Mouse (Mus musculus): Measurements from ENCODE around the gene Ice2. TPM values are rescaled to one million over a fixed set of nuclear protein-coding genes. Genes with fewer than 3 reads are reported as not detected.

Gene Ice2
- polyA plus RNA-seq, 1 experiment, result 8.4 TPM

DNA sequence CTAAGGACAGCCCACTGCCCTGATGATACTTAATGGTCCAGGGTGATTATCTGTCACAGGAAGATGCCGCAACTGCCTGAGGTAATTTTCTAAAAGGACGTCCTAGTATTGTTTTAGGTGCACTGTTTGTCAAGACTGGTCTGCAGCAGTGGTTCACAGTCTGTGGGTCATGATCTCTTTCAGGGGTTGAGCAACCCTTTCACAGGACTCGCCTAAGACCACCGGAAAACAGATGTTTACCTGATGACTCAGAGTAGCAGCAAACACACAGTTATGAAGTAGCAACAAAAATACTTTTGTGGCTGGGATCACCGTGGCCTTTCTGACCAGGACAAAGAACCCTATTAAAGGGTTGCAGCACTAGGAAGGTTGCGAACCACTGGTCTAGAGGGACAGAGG is 80.1 kb downstream of the Ice2 start:
- no peaks in the 10 kb centered on the region for H3K27me3 ChIP-seq (ENCODE audit: control insufficient read depth, insufficient read depth, low read length)
- TF ChIP-seq POLR2A (IDR thresholded peaks at IDR 0.05; ENCODE audit: borderline replicate concordance, insufficient read depth, low read length) (no peak), CTCF (IDR thresholded peaks at IDR 0.05; ENCODE audit: borderline replicate concordance, insufficient read depth, low read depth, low read length) (no peak)
- H3K4me3 ChIP-seq (replicated peaks; ENCODE audit: insufficient read depth, low read depth, low read length), result no peak overlapping the region
- DNase-seq, result no peak
- peaks cover 3% of the 10 kb centered on the region; the same call in 1 of the 2 replicates for H3K4me1 ChIP-seq (ENCODE audit: control insufficient read depth, insufficient read depth, low read length)
- 88% methylated on average over 6 of the region's 6 CpGs for WGBS
- no peak overlapping the region for H3K27ac ChIP-seq (ENCODE audit: insufficient read depth, low read length)

GRCm38 (mm10) chr9:69480344-69480743 is 82.6 kb downstream of the Ice2 start:
- no peak overlapping the region for H3K4me3 ChIP-seq (replicated peaks; ENCODE audit: insufficient read depth, low read depth, low read length)
- no peak overlapping the region for H3K27ac ChIP-seq (ENCODE audit: insufficient read depth, low read length)
- 0% methylated on average over 1 of the region's 1 CpGs for WGBS
- DNase-seq, result peak; percentile 53 to 69
- TF ChIP-seq CTCF (IDR thresholded peaks at IDR 0.05; ENCODE audit: borderline replicate concordance, insufficient read depth, low read depth, low read length) (peak; percentile 68; the same call in 1 of the 2 replicates), POLR2A (IDR thresholded peaks at IDR 0.05; ENCODE audit: borderline replicate concordance, insufficient read depth, low read length) (no peak)
- H3K4me1 ChIP-seq (ENCODE audit: control insufficient read depth, insufficient read depth, low read length), result peaks cover 3% of the 10 kb centered on the region; the same call in 1 of the 2 replicates
- no peaks in the 10 kb centered on the region for H3K27me3 ChIP-seq (ENCODE audit: control insufficient read depth, insufficient read depth, low read length)

Other genes with a start within 250 kb of the Ice2 start
- gene Anxa2, start 55.7 kb downstream of the Ice2 start, polyA plus RNA-seq (2012; rRNA removed), result 27.8 and 29.1 TPM in 2 replicates